Mouse (Mus musculus) kidney, postnatal 4 days (tissue): ENCODE measurements around the gene Hist1h3b.
A peak's percentile ranks its signal among the peaks of the same experiment; 100 is the strongest.

Experiments used
- DNase-seq, 2 experiments: peaks; one replicate each; pipeline ENCODE4 v3.0.0; 2021; ENCODE audit warnings: mixed read lengths in 2 of 2

The Hist1h3b gene

GRCm38 (mm10) chr13:23739069-23739921 is 12.8 kb upstream of the Hist1h3b start:
- DNase-seq, result peak; percentile 91 to 94

- no peak for DNase-seq
Measured at GRCm38 (mm10) chr13:23739922-23740252, 12.2 kb upstream of the Hist1h3b start.

GRCm38 (mm10) chr13:23740256-23740840 is 11.7 kb upstream of the Hist1h3b start:
- DNase-seq, result no peak

GRCm38 (mm10) chr13:23740910-23741309 is 11.2 kb upstream of the Hist1h3b start:
- DNase-seq, result no peak

- DNase-seq, result no peak
Measured at GRCm38 (mm10) chr13:23742007-23742406, 10.1 kb upstream of the Hist1h3b start.

GRCm38 (mm10) chr13:23743215-23743614 is 8.9 kb upstream of the Hist1h3b start:
- no peak for DNase-seq

GRCm38 (mm10) chr13:23743963-23744362 is 8.1 kb upstream of the Hist1h3b start:
- no peak for DNase-seq

- DNase-seq, result no peak
Measured at GRCm38 (mm10) chr13:23744421-23745380, 7.4 kb upstream of the Hist1h3b start.

GRCm38 (mm10) chr13:23745381-23746161 is 6.5 kb upstream of the Hist1h3b start, which contains the start of gene Hist1h3c:
Hist1h3c (minus strand) TSS chr13:23745602.
- peak; percentile 88 to 91 for DNase-seq

GRCm38 (mm10) chr13:23746201-23747080 is 5.6 kb upstream of the Hist1h3b start, which contains the start of gene Hist1h2bb:
Hist1h2bb (plus strand) TSS chr13:23746734.
- DNase-seq, result peak; percentile 66 to 81

- DNase-seq, result no peak
Measured at GRCm38 (mm10) chr13:23747081-23747891, 4.8 kb upstream of the Hist1h3b start.

- DNase-seq, result no peak
Measured at GRCm38 (mm10) chr13:23747892-23748288, 4.2 kb upstream of the Hist1h3b start.

GRCm38 (mm10) chr13:23749563-23750121 is 2.4 kb upstream of the Hist1h3b start:
- no peak for DNase-seq

GRCm38 (mm10) chr13:23750839-23751477 is 1.1 kb upstream of the Hist1h3b start, which contains the start of gene Hist1h2ab:
Hist1h2ab (plus strand) TSS chr13:23751126.
- peak; percentile 58 to 73 for DNase-seq

- no peak for DNase-seq
Measured at GRCm38 (mm10) chr13:23751478-23751956, 550 bp upstream of the Hist1h3b start.

- no peak for DNase-seq
Measured at GRCm38 (mm10) chr13:23752742-23753172, 690 bp downstream of the Hist1h3b start.

- DNase-seq, result no peak
Measured at GRCm38 (mm10) chr13:23753314-23754078, 1.4 kb downstream of the Hist1h3b start.

GRCm38 (mm10) chr13:23755000-23755399 is 2.9 kb downstream of the Hist1h3b start:
- no peak for DNase-seq
